Mouse (Mus musculus) heart, embryonic 15.5 days (tissue): Measurements from ENCODE around the gene Wars. TPM values are rescaled to one million over a fixed set of nuclear protein-coding genes. Genes with fewer than 3 reads are reported as not detected.

Experiments used
- ATAC-seq: fragments of 200-750 bp; cut with Nextera tagmentation; replicated peaks from 2 replicates; pipeline ENCODE4 v1.8.0; 2017; ENCODE audit warnings: low read depth, moderate TSS enrichment; ENCODE audit not compliant: insufficient number of reproducible peaks, insufficient read depth, low FRiP score
- H3K27ac ChIP-seq: fragments of 300-500 bp; sonication (generic); 2 replicates; pipeline ENCODE4 v1.5.1; 2015; ENCODE audit warnings: mild to moderate bottlenecking, inconsistent platforms
- H3K27me3 ChIP-seq: fragments of 300-500 bp; sonication (generic); 2 replicates; pipeline ENCODE4 v1.6.1; 2015; ENCODE audit warnings: inconsistent platforms
- H3K36me3 ChIP-seq: fragments of 300-500 bp; sonication (generic); 2 replicates; pipeline ENCODE4 v1.6.1; 2015; ENCODE audit warnings: mild to moderate bottlenecking, inconsistent platforms
- H3K4me1 ChIP-seq: fragments of 300-500 bp; sonication (generic); replicated peaks from 2 replicates; pipeline ENCODE4 v1.6.1; 2015; ENCODE audit warnings: inconsistent platforms
- H3K4me2 ChIP-seq: fragments of 300-500 bp; sonication (generic); 2 replicates; pipeline ENCODE4 v1.6.1; 2015; ENCODE audit warnings: inconsistent platforms, mild to moderate bottlenecking, moderate library complexity
- H3K4me3 ChIP-seq: fragments of 300-500 bp; sonication (generic); 2 replicates; pipeline ENCODE4 v1.5.1; 2015; ENCODE audit warnings: mild to moderate bottlenecking, inconsistent platforms
- H3K9ac ChIP-seq: fragments of 300-500 bp; sonication (generic); 2 replicates; pipeline ENCODE4 v1.6.1; 2015; ENCODE audit warnings: mild to moderate bottlenecking, inconsistent platforms
- H3K9me3 ChIP-seq: fragments of 300-500 bp; sonication (generic); replicated peaks from 2 replicates; pipeline ENCODE4 v1.6.1; 2016; ENCODE audit warnings: inconsistent platforms
- WGBS: fragments of 180-500 bp; shearing (Covaris S2); methylation state at CpG from one replicate; pipeline ENCODE4 v1.1.7; 2015; ENCODE audit warnings: mixed read lengths; 5-methylcytosine and 5-hydroxymethylcytosine counted together
- polyA plus RNA-seq: library from polyadenylated mRNA; unstranded; fragments of >200 nt; fragmentation: Nextera tagmentation; extraction: Ambion mirVana; gene quantifications from 2 replicates; pipeline ENCODE4 v1.2.1, GENCODE M21; 2015

Wars gene
- polyA plus RNA-seq, 1 experiment from 2014 or later, result 46.6 TPM

GRCm38 (mm10) chr12:108885906-108886305 lies 8.1 kb downstream of the Wars start:
- Histone ChIP-seq H3K27me3 (no peaks in the 10 kb centered on the region), H3K36me3 (peaks cover 53% of the 10 kb centered on the region), H3K4me1 (no peaks in the 10 kb centered on the region), H3K4me3 (no peak overlapping the region), H3K9ac (no peak overlapping the region), H3K9me3 (no peaks in the 10 kb centered on the region), H3K27ac (no peak overlapping the region), H3K4me2 (no peak overlapping the region)
- 87% methylated on average over 1 of the region's 1 CpGs for WGBS
- ATAC-seq, result no peak

GRCm38 (mm10) chr12:108882776-108883175 lies 11.2 kb downstream of the Wars start:
- H3K4me1 ChIP-seq, result no peaks in the 10 kb centered on the region
- H3K27ac ChIP-seq, result no peak overlapping the region
- no peak overlapping the region for H3K9ac ChIP-seq
- no peak for ATAC-seq
- H3K9me3 ChIP-seq, result no peaks in the 10 kb centered on the region
- no peak overlapping the region for H3K4me3 ChIP-seq
- no peaks in the 10 kb centered on the region for H3K27me3 ChIP-seq
- WGBS, result 79% methylated on average over 8 of the region's 8 CpGs
- H3K4me2 ChIP-seq, result no peak overlapping the region
- peaks cover 57% of the 10 kb centered on the region for H3K36me3 ChIP-seq

GRCm38 (mm10) chr12:108881192-108881591 lies 12.8 kb downstream of the Wars start:
- Histone ChIP-seq H3K9ac (no peak overlapping the region), H3K4me2 (no peak overlapping the region), H3K27ac (no peak overlapping the region), H3K27me3 (no peaks in the 10 kb centered on the region), H3K36me3 (peaks cover 45% of the 10 kb centered on the region), H3K4me1 (no peaks in the 10 kb centered on the region), H3K4me3 (no peak overlapping the region), H3K9me3 (no peaks in the 10 kb centered on the region)
- no peak for ATAC-seq
- WGBS, result 80% methylated on average over 3 of the region's 3 CpGs

- Histone ChIP-seq H3K36me3 (peaks cover 42% of the 10 kb centered on the region), H3K27me3 (no peaks in the 10 kb centered on the region), H3K27ac (no peak overlapping the region), H3K9me3 (no peaks in the 10 kb centered on the region), H3K4me3 (no peak overlapping the region), H3K4me2 (no peak overlapping the region), H3K4me1 (no peaks in the 10 kb centered on the region), H3K9ac (no peak overlapping the region)
- WGBS, result 90% methylated on average over 5 of the region's 5 CpGs
- ATAC-seq, result no peak
Measured at GRCm38 (mm10) chr12:108880606-108881005, 13.4 kb downstream of the Wars start.

GRCm38 (mm10) chr12:108879138-108879537 lies 14.8 kb downstream of the Wars start:
- peaks cover 55% of the 10 kb centered on the region for H3K36me3 ChIP-seq
- no peak for ATAC-seq
- no peak overlapping the region for H3K4me2 ChIP-seq
- H3K9ac ChIP-seq, result no peak overlapping the region
- H3K27me3 ChIP-seq, result no peaks in the 10 kb centered on the region
- H3K27ac ChIP-seq, result no peak overlapping the region
- H3K4me1 ChIP-seq, result no peaks in the 10 kb centered on the region
- no peak overlapping the region for H3K4me3 ChIP-seq
- H3K9me3 ChIP-seq, result no peaks in the 10 kb centered on the region
- 67% methylated on average over 4 of the region's 4 CpGs for WGBS

- Histone ChIP-seq H3K27me3 (no peaks in the 10 kb centered on the region), H3K4me1 (no peaks in the 10 kb centered on the region), H3K4me3 (no peak overlapping the region), H3K9ac (no peak overlapping the region), H3K36me3 (peaks cover 74% of the 10 kb centered on the region), H3K9me3 (no peaks in the 10 kb centered on the region), H3K27ac (no peak overlapping the region), H3K4me2 (no peak overlapping the region)
- no peak for ATAC-seq
- 77% methylated on average over 5 of the region's 5 CpGs for WGBS
Measured at GRCm38 (mm10) chr12:108873122-108873521, 20.9 kb downstream of the Wars start.

- Histone ChIP-seq H3K27ac (no peak overlapping the region), H3K4me1 (0 out of 2 replicates have a peak, but pooled peaks cover 1% of the 10 kb centered on the region), H3K36me3 (peaks cover 73% of the 10 kb centered on the region), H3K4me2 (no peak overlapping the region), H3K4me3 (no peak overlapping the region), H3K9me3 (no peaks in the 10 kb centered on the region), H3K27me3 (no peaks in the 10 kb centered on the region), H3K9ac (no peak overlapping the region)
- WGBS, result 86% methylated on average over 2 of the region's 2 CpGs
- ATAC-seq, result no peak
Measured at GRCm38 (mm10) chr12:108869575-108869974, 24.4 kb downstream of the Wars start.

GRCm38 (mm10) chr12:108865007-108865494 lies 28.9 kb downstream of the Wars start:
- no peak; the same call in 1 of the 2 replicates for ATAC-seq
- no peak overlapping the region for H3K4me2 ChIP-seq
- H3K27me3 ChIP-seq, result no peaks in the 10 kb centered on the region
- peak overlapping the region; percentile 64 for H3K27ac ChIP-seq
- H3K36me3 ChIP-seq, result peaks cover 65% of the 10 kb centered on the region
- no peak overlapping the region for H3K9ac ChIP-seq
- H3K4me1 ChIP-seq, result 0 out of 2 replicates have a peak, but pooled peaks cover 3% of the 10 kb centered on the region
- WGBS, result 80% methylated on average over 6 of the region's 6 CpGs
- no peaks in the 10 kb centered on the region for H3K9me3 ChIP-seq
- H3K4me3 ChIP-seq, result no peak overlapping the region

- 77% methylated on average over 5 of the region's 5 CpGs for WGBS
- Histone ChIP-seq H3K27me3 (no peaks in the 10 kb centered on the region), H3K36me3 (peaks cover 28% of the 10 kb centered on the region), H3K4me2 (no peak overlapping the region), H3K4me3 (no peak overlapping the region), H3K9ac (no peak overlapping the region), H3K4me1 (no peaks in the 10 kb centered on the region), H3K27ac (no peak overlapping the region), H3K9me3 (no peaks in the 10 kb centered on the region)
- no peak for ATAC-seq
Measured at GRCm38 (mm10) chr12:108858486-108858885, 35.5 kb downstream of the Wars start.

GRCm38 (mm10) chr12:108857589-108858184 lies 36.3 kb downstream of the Wars start:
- no peak overlapping the region for H3K27ac ChIP-seq
- no peak for ATAC-seq

GRCm38 (mm10) chr12:108857109-108857508 lies 36.9 kb downstream of the Wars start:
- no peak overlapping the region for H3K27ac ChIP-seq
- peaks cover 16% of the 10 kb centered on the region; the same call in 1 of the 2 replicates for H3K36me3 ChIP-seq
- WGBS, result 87% methylated on average over 7 of the region's 7 CpGs
- no peak for ATAC-seq
- H3K4me1 ChIP-seq, result no peaks in the 10 kb centered on the region
- H3K4me2 ChIP-seq, result no peak overlapping the region
- no peaks in the 10 kb centered on the region for H3K27me3 ChIP-seq
- no peak overlapping the region for H3K9ac ChIP-seq
- no peaks in the 10 kb centered on the region for H3K9me3 ChIP-seq
- no peak overlapping the region for H3K4me3 ChIP-seq

More at GRCm38 (mm10) chr12:108857589-108858184, 36.3 kb downstream of the Wars start:
- Histone ChIP-seq H3K4me1 (no peaks in the 10 kb centered on the region), H3K9ac (no peak overlapping the region), H3K27me3 (no peaks in the 10 kb centered on the region), H3K4me3 (no peak overlapping the region), H3K36me3 (peaks cover 20% of the 10 kb centered on the region; the same call in 1 of the 2 replicates), H3K9me3 (no peaks in the 10 kb centered on the region), H3K4me2 (no peak overlapping the region)
- 71% methylated on average over 7 of the region's 7 CpGs for WGBS

GRCm38 (mm10) chr12:108856186-108856585 lies 37.8 kb downstream of the Wars start:
- Histone ChIP-seq H3K27ac (no peak overlapping the region), H3K4me1 (no peaks in the 10 kb centered on the region), H3K9me3 (no peaks in the 10 kb centered on the region), H3K4me2 (no peak overlapping the region), H3K9ac (no peak overlapping the region), H3K27me3 (no peaks in the 10 kb centered on the region), H3K36me3 (peaks cover 14% of the 10 kb centered on the region; the same call in 1 of the 2 replicates), H3K4me3 (no peak overlapping the region)
- WGBS, result 84% methylated on average over 8 of the region's 8 CpGs
- no peak for ATAC-seq
